Mouse (Mus musculus) midbrain, embryonic 15.5 days (tissue): ENCODE results near the gene A730049H05Rik. TPM values are rescaled to one million over a fixed set of nuclear protein-coding genes. Genes with fewer than 3 reads are reported as not detected.
A peak's percentile ranks its signal among the peaks of the same experiment; 100 is the strongest.

Experiments
- ATAC-seq: fragments of 200-750 bp; cut with Nextera tagmentation; replicated peaks from 2 replicates; pipeline ENCODE4 v1.8.0; 2017; ENCODE audit warnings: moderate TSS enrichment
- H3K27ac ChIP-seq: fragments of 300-500 bp; sonication (generic); 2 replicates; pipeline ENCODE4 v1.5.1; 2015; ENCODE audit warnings: mild to moderate bottlenecking, inconsistent platforms
- H3K27me3 ChIP-seq: fragments of 300-500 bp; sonication (generic); replicated peaks from 2 replicates; pipeline ENCODE4 v1.6.1; 2015; ENCODE audit warnings: inconsistent platforms
- H3K36me3 ChIP-seq: fragments of 300-500 bp; sonication (generic); replicated peaks from 2 replicates; pipeline ENCODE4 v1.6.1; 2015; ENCODE audit warnings: inconsistent platforms
- H3K4me1 ChIP-seq: fragments of 300-500 bp; sonication (generic); 2 replicates; pipeline ENCODE4 v1.6.1; 2015; ENCODE audit warnings: inconsistent platforms
- H3K4me2 ChIP-seq: fragments of 300-500 bp; sonication (generic); 2 replicates; pipeline ENCODE4 v1.6.1; 2015; ENCODE audit warnings: inconsistent platforms, mild to moderate bottlenecking, moderate library complexity
- H3K4me3 ChIP-seq: fragments of 300-500 bp; sonication (generic); 2 replicates; pipeline ENCODE4 v1.5.1; 2015; ENCODE audit warnings: mild to moderate bottlenecking, inconsistent platforms
- H3K9ac ChIP-seq: fragments of 300-500 bp; sonication (generic); 2 replicates; pipeline ENCODE4 v1.6.1; 2015; ENCODE audit warnings: mild to moderate bottlenecking, inconsistent platforms
- H3K9me3 ChIP-seq: fragments of 300-500 bp; sonication (generic); 2 replicates; pipeline ENCODE4 v1.6.1; 2016; ENCODE audit warnings: inconsistent platforms
- WGBS: fragments of 180-500 bp; shearing (Covaris S2); methylation state at CpG from one replicate; pipeline ENCODE4 v1.1.7; 2015; ENCODE audit warnings: mixed read lengths; 5-methylcytosine and 5-hydroxymethylcytosine counted together
- polyA plus RNA-seq: library from polyadenylated mRNA; unstranded; fragments of >200 nt; fragmentation: Nextera tagmentation; extraction: Ambion mirVana; gene quantifications from 2 replicates; pipeline ENCODE4 v1.2.1, GENCODE M21; 2015

Gene A730049H05Rik
- polyA plus RNA-seq, result 0.40 and 0.60 TPM in 2 replicates

GRCm38 (mm10) chr6:92816311-92816751 lies at the start of gene A730049H05Rik:
Gene A730049H05Rik (plus strand): TSS chr6:92816478.
- ATAC-seq, result no peak
- Histone ChIP-seq H3K9ac (no peak within 1 kb of the TSS), H3K4me3 (no peak within 1 kb of the TSS)

GRCm38 (mm10) chr6:92776356-92776755 lies 39.9 kb upstream of the A730049H05Rik start:
- H3K36me3 ChIP-seq, result no peaks in the 10 kb centered on the region
- no peak overlapping the region for H3K4me3 ChIP-seq
- no peaks in the 10 kb centered on the region for H3K9me3 ChIP-seq
- 10% methylated on average over 2 of the region's 2 CpGs for WGBS
- H3K27me3 ChIP-seq, result no peaks in the 10 kb centered on the region
- no peak for ATAC-seq
- H3K4me2 ChIP-seq, result no peak overlapping the region
- H3K9ac ChIP-seq, result no peak overlapping the region
- H3K27ac ChIP-seq, result no peak overlapping the region
- H3K4me1 ChIP-seq, result no peaks in the 10 kb centered on the region

More at GRCm38 (mm10) chr6:92816311-92816751, at the start of gene A730049H05Rik:
- peak within 1 kb of the TSS; percentile 35 for H3K4me2 ChIP-seq
- H3K9me3 ChIP-seq, result no peaks in the 10 kb centered on the region
- no peak within 1 kb of the TSS for H3K27ac ChIP-seq
- peaks cover 6% of the 10 kb centered on the region for H3K27me3 ChIP-seq
- no peaks in the 10 kb centered on the region for H3K36me3 ChIP-seq
- WGBS, result 7% methylated on average over 8 of the region's 8 CpGs
- H3K4me1 ChIP-seq, result peaks cover 10% of the 10 kb centered on the region

DNA sequence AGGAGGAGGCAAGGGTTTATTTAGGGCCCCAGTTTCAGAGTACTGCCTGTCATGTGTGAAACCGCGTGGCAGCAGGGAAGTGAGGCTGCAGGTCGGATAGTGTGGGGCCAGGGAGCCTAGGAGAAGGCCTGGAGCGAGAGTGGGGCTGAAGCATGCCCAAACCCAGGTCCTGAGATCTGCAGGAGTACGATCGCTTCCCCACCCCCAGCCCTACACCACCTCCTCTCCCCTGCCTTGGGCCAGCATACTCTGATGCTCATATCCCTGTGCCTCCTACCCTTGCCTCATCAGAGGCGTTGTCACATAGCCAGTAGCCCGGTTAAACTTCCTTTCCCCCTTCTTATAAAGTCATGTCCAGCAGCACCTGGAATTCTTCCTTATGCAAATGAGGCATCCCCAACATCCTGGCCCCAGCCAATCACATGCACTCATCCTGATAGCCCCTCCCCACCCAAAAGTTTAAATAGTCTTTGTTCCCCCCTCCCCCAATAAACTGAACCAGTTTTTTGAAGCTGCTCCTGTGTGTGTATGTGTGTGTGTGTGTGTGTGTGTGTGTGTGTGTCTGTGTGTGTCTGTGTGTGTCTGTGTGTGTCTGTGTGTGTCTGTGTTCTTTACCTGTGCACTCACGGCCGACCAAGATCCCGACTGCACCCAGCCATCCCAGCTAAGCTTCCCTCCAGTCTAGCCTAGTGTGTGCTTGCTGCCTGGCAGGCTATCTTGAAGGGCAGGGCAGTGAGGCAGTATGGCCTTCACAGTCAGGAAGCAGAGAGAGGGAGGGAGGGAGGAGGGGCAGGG lies 36.9 kb upstream of the A730049H05Rik start:
- H3K4me3 ChIP-seq, result no peak overlapping the region
- H3K27ac ChIP-seq, result no peak overlapping the region
- WGBS, result 74% methylated on average over 11 of the region's 11 CpGs
- H3K36me3 ChIP-seq, result no peaks in the 10 kb centered on the region
- H3K27me3 ChIP-seq, result no peaks in the 10 kb centered on the region
- no peaks in the 10 kb centered on the region for H3K4me1 ChIP-seq
- no peak overlapping the region for H3K9ac ChIP-seq
- H3K4me2 ChIP-seq, result no peak overlapping the region
- no peak for ATAC-seq
- H3K9me3 ChIP-seq, result no peaks in the 10 kb centered on the region

DNA sequence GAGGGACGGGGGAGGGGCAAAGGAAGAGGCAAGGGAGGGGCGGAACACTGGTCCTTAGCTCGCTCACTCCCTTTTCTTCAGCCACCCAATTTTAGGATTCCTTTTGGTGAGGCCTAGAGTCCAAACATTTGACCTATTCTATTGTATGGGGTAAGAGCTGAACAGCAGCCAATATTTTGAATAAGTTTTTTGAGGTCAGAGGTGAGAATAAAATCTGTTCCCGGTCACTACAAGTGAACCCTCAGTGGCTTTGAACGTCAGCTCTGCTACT lies 36.4 kb upstream of the A730049H05Rik start:
- Histone ChIP-seq H3K9ac (no peak overlapping the region), H3K27ac (no peak overlapping the region), H3K27me3 (no peaks in the 10 kb centered on the region), H3K4me2 (no peak overlapping the region), H3K36me3 (no peaks in the 10 kb centered on the region), H3K9me3 (no peaks in the 10 kb centered on the region), H3K4me1 (no peaks in the 10 kb centered on the region), H3K4me3 (no peak overlapping the region)
- WGBS, result 62% methylated on average over 5 of the region's 5 CpGs
- no peak for ATAC-seq

DNA sequence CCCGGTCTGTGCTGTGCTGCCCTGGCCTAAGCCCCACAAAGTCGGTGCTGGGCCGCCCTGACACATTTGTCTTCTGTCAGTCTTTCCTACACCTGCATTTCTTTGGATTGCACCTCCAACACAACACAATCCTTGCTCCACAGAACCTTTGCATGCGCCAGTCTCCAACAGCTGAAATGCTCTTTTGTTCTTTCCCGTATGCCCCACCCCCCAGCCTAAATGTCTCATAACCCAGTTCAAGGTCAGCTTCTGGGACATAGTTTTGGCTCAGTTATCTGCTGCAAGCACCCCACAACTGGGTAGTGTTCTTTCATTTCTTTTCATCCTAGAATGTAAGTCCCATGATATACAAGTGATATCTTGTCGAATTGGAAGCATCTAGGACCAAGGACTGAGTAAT lies 34.8 kb upstream of the A730049H05Rik start:
- H3K9ac ChIP-seq, result no peak overlapping the region

DNA sequence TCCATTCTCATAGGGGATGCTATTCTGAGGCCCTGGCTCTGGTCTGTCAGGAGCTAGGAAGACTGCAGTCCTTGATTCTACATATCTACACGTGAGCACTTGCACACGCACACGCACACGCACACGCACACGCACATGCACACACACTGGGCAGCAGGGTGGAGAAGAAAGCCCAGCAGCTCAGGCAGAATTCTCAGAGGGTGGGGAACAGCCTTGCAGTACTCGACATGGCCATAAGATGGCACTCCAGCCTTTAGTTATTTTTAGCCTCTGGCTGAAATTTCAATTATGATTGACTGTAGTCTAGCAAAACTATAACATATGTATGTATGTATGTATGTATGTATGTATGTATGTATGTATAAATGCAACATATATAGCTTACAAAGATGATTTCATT lies 31.5 kb upstream of the A730049H05Rik start:
- H3K27me3 ChIP-seq, result peaks cover 9% of the 10 kb centered on the region
- ATAC-seq, result peak; percentile 38; the same call in 1 of the 2 replicates
- H3K27ac ChIP-seq, result no peak overlapping the region
- no peak overlapping the region for H3K9ac ChIP-seq
- 14% methylated on average over 7 of the region's 7 CpGs for WGBS
- H3K4me3 ChIP-seq, result no peak overlapping the region
- H3K9me3 ChIP-seq, result no peaks in the 10 kb centered on the region
- peaks cover 11% of the 10 kb centered on the region; the same call in 1 of the 2 replicates for H3K4me1 ChIP-seq
- H3K4me2 ChIP-seq, result no peak overlapping the region
- no peaks in the 10 kb centered on the region for H3K36me3 ChIP-seq

More for the DNA sequence above, 34.8 kb upstream of the A730049H05Rik start:
- Histone ChIP-seq H3K36me3 (no peaks in the 10 kb centered on the region), H3K4me3 (no peak overlapping the region), H3K4me1 (peaks cover 4% of the 10 kb centered on the region; the same call in 1 of the 2 replicates), H3K4me2 (no peak overlapping the region), H3K27ac (no peak overlapping the region), H3K9me3 (no peaks in the 10 kb centered on the region), H3K27me3 (peaks cover 9% of the 10 kb centered on the region)
- ATAC-seq, result no peak
- WGBS, result 84% methylated on average over 6 of the region's 6 CpGs

DNA sequence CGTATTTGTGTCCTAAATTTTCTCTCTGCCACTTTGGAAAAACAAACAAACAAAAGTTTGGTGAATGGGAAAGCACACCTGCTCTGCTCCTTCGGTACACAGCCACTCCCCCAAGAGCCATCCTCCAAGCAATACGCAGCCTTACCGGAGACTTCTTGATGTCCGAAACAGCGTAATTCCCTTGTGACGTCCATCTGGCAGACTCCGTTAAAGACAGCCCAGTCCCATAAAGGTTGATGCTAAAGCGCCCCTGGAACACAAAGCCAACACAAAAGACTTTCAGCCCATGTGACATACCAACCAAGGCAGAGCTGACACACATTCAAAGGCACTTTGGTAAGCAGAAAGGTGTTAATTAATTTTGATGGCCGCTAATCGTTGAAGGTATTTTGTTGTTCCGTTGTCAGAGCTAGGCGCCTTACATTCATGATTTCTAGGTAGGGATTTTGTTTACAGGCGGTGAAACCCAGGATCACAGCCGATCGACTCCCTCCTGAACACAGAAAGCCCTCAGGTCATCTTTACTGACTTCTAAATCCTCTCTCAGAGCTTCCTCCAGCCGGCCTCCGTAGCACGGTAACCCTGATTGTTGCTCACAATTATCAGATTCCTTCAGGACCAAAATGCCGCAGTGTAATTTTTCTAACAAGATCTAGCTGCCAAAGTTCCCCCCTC lies 29.4 kb upstream of the A730049H05Rik start:
- peak overlapping the region; percentile 26 for H3K9ac ChIP-seq
- H3K9me3 ChIP-seq, result no peaks in the 10 kb centered on the region
- no peak overlapping the region for H3K27ac ChIP-seq
- WGBS, result 3% methylated on average over 20 of the region's 20 CpGs
- peak overlapping the region; percentile 60 for H3K4me2 ChIP-seq
- peak; percentile 61 for ATAC-seq
- H3K4me3 ChIP-seq, result peak overlapping the region; percentile 34
- peaks cover 9% of the 10 kb centered on the region for H3K27me3 ChIP-seq
- peaks cover 11% of the 10 kb centered on the region; the same call in 1 of the 2 replicates for H3K4me1 ChIP-seq
- H3K36me3 ChIP-seq, result no peaks in the 10 kb centered on the region

DNA sequence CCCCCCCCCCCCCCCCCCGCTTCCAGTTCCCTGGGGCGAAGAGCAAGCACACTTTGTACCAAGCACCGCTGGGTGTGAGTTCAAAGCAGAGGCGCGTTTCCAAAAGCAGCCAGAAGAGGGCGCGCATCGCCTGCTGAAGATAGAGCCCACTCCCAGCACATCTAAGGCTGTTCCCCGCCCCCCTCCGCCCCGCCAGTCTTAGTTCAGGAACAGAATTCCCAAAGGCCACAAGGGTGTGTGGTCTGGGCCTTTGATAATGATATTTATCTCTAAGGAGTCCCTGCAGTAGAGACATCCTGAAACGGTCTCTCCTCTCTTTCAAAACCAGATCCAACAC lies 28.9 kb upstream of the A730049H05Rik start:
- Histone ChIP-seq H3K9me3 (no peaks in the 10 kb centered on the region), H3K9ac (peak overlapping the region; percentile 26; the same call in 1 of the 2 replicates), H3K27me3 (peaks cover 9% of the 10 kb centered on the region), H3K36me3 (no peaks in the 10 kb centered on the region), H3K4me1 (peaks cover 11% of the 10 kb centered on the region; the same call in 1 of the 2 replicates), H3K27ac (no peak overlapping the region), H3K4me2 (peak overlapping the region; percentile 60), H3K4me3 (peak overlapping the region; percentile 34)
- under 1% methylated on average over 10 of the region's 12 CpGs for WGBS
- peak; percentile 79 for ATAC-seq

DNA sequence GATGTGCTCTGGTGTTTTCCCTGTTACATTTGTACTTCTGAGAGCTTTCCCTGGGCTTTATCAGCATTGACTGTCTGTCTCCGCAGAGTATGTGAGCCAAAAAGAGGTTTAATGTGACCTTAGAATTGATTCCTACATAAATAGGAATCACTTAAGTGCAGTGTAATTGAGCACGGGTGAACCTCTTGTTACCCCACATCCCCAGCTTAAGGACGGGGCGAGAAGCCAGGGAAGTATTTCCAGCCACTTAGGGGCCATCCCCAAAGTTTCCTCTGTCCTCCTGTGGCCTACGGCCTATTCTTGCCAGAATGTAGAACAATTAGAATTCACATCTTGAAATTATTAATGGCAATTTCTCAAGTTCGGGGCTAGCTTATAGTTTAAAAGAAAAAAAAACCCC lies 22.5 kb upstream of the A730049H05Rik start:
- H3K4me1 ChIP-seq, result no peaks in the 10 kb centered on the region
- no peaks in the 10 kb centered on the region for H3K36me3 ChIP-seq
- no peaks in the 10 kb centered on the region for H3K9me3 ChIP-seq
- no peak overlapping the region for H3K9ac ChIP-seq
- no peak overlapping the region for H3K4me2 ChIP-seq
- ATAC-seq, result no peak
- H3K27ac ChIP-seq, result no peak overlapping the region
- no peaks in the 10 kb centered on the region for H3K27me3 ChIP-seq
- WGBS, result 84% methylated on average over 6 of the region's 6 CpGs
- no peak overlapping the region for H3K4me3 ChIP-seq

DNA sequence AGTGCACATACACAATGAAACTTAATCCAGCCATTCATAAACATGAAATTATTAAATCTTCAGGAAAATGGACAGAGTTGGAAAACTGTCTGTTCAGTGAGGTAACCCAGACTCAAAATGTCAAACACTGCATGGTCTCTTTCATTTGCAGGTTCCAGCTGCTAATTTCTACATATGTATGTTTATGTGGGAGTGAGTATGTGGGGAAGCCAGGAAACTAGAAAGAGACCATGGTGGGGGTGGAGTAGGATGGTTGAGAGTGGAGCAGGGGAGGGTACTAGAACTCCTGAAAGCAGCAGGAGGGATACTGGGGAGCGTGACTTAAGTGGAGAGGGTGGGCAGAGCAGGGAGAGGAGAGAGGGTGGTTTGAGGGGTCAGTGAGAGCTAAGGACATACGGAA lies 14.8 kb upstream of the A730049H05Rik start:
- Histone ChIP-seq H3K4me2 (no peak overlapping the region), H3K27ac (no peak overlapping the region), H3K4me1 (no peaks in the 10 kb centered on the region), H3K36me3 (no peaks in the 10 kb centered on the region), H3K4me3 (no peak overlapping the region), H3K27me3 (no peaks in the 10 kb centered on the region), H3K9ac (no peak overlapping the region), H3K9me3 (no peaks in the 10 kb centered on the region)
- 78% methylated on average over 2 of the region's 2 CpGs for WGBS
- no peak for ATAC-seq

DNA sequence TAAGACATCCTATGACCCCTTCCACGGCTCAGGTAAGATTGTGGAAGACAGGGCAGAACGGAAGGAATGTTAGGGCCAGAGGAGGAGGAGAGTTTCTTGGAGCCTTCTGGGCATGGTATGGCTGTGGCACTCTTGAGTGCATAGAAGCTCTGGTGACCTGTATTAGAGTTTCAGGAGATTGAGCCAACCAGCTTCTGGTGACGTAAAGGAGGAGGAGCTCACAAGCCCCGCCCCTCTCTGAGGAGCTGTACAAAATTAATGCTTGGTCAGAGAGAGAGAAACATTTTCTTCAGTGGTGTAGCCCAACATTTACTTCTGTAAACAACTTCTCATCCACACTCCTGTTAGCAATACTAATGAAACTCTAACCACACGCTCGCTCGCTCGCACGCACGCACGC lies 13.9 kb upstream of the A730049H05Rik start:
- 94% methylated on average over 11 of the region's 11 CpGs for WGBS
- Histone ChIP-seq H3K9me3 (no peaks in the 10 kb centered on the region), H3K27ac (no peak overlapping the region), H3K36me3 (no peaks in the 10 kb centered on the region), H3K27me3 (no peaks in the 10 kb centered on the region), H3K4me2 (no peak overlapping the region), H3K9ac (no peak overlapping the region), H3K4me1 (no peaks in the 10 kb centered on the region), H3K4me3 (no peak overlapping the region)
- no peak for ATAC-seq

- Histone ChIP-seq H3K4me1 (no peaks in the 10 kb centered on the region), H3K27me3 (no peaks in the 10 kb centered on the region), H3K27ac (no peak overlapping the region), H3K9me3 (no peaks in the 10 kb centered on the region), H3K36me3 (no peaks in the 10 kb centered on the region), H3K4me3 (no peak overlapping the region), H3K9ac (no peak overlapping the region), H3K4me2 (no peak overlapping the region)
- 46% methylated on average over 6 of the region's 6 CpGs for WGBS
- ATAC-seq, result no peak
These were observed 13.1 kb upstream of the A730049H05Rik start for GRCm38 (mm10) chr6:92803213-92803612.
